In the genomic region with DNA sequence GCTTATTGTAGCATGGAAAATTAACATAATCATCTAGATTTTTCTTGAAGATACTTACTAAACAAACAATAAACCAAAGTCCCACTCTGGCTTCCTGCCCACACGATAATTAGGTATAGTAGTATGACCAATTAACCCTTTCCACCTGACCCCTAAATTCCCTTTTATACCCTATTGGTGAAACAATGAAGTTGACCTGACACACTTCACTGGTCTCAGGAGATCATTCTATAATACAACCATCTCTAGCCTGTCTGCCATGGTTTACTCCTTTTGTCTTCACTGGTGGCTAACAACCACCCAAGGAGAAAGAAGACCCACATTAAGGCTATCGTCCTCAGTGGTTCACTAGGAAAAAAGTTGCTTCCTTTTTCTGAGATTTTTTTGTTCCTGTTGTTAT, we compare ENCODE assay signal across 9 mouse cellular contexts. TPM values are rescaled to one million over a fixed set of nuclear protein-coding genes. Genes with fewer than 3 reads are reported as not detected.
A peak's percentile ranks its signal among the peaks of the same experiment; 100 is the strongest.
DNase-seq lines count a peak whose midpoint lies in the region; ATAC-seq and TF ChIP-seq lines count a peak whose summit lies in the region.
"Had no signal": no experiment of that assay in that cellular context is flagged by ENCODE, and none has a peak within 500 bp of the region (broad histone marks: within the 10 kb centered on the region; RNA-seq: fewer than 3 reads in every experiment).

No protein-coding gene starts in this region.

- H3K36me3 ChIP-seq in forebrain, embryonic 12.5 days (replicated peaks) = no peaks in the 10 kb centered on the region
- no peaks in the 10 kb centered on the region for H3K36me3 ChIP-seq in forebrain, embryonic 10.5 days (replicated peaks)
- H3K36me3 ChIP-seq in lung, embryonic 14.5 days (ENCODE audit: insufficient read depth) = no peaks in the 10 kb centered on the region
- H3K36me3 ChIP-seq in intestine, embryonic 16.5 days (ENCODE audit: control insufficient read depth, insufficient read depth, low read length) = no peaks in the 10 kb centered on the region

- intact Hi-C loops in heart, postnatal 36 days (cut with DNase I) = loop anchor here (5.0 kb wide), 1 partner anchor 44 kb away; no protein-coding TSS in a partner anchor

- ATAC-seq in forebrain, embryonic 12.5 days (ENCODE audit: low FRiP score) = peak; percentile 65
- ATAC-seq in lung, embryonic 14.5 days (ENCODE audit: insufficient read depth) = 0 out of 2 replicates have a peak, but pooled peaks have one; percentile 10
- ATAC-seq in intestine, embryonic 16.5 days = peak; percentile 10; the same call in 1 of the 2 replicates

- no peak overlapping the region for H3K27ac ChIP-seq in forebrain, embryonic 12.5 days
- H3K27ac ChIP-seq in forebrain, embryonic 10.5 days = no peak overlapping the region
- no peak overlapping the region for H3K27ac ChIP-seq in lung, embryonic 14.5 days (ENCODE audit: low read depth)
- H3K27ac ChIP-seq in intestine, embryonic 16.5 days (ENCODE audit: low read length) = no peak overlapping the region

- no peaks in the 10 kb centered on the region for H3K9me3 ChIP-seq in forebrain, embryonic 12.5 days
- no peaks in the 10 kb centered on the region for H3K9me3 ChIP-seq in forebrain, embryonic 10.5 days
- H3K9me3 ChIP-seq in lung, embryonic 14.5 days (ENCODE audit: low read depth, low read length) = no peaks in the 10 kb centered on the region
- no peaks in the 10 kb centered on the region for H3K9me3 ChIP-seq in intestine, embryonic 16.5 days (ENCODE audit: control insufficient read depth, low read length)

- TF ChIP-seq CTCF in lung, embryonic 14.5 days (IDR thresholded peaks at IDR 0.05; ENCODE audit: low read depth) = no peak

- no peak for DNase-seq in forebrain, embryonic 10.5 days (ENCODE audit: extremely low spot score, low spot score)
- DNase-seq in lung, embryonic 14.5 days = no peak
- DNase-seq in lung, postnatal 4 days = no peak
- DNase-seq in retina, embryonic 14.5 days (ENCODE audit: low spot score) = peak; percentile 14
- DNase-seq in adrenal gland, adult 2 months = no peak
- DNase-seq in heart, postnatal 36 days = no peak

- WGBS in forebrain, embryonic 12.5 days = 76% methylated on average over 2 of the region's 2 CpGs
- WGBS in forebrain, embryonic 10.5 days = 80% methylated on average over 2 of the region's 2 CpGs
- 69% methylated on average over 2 of the region's 2 CpGs for WGBS in lung, embryonic 14.5 days
- WGBS in intestine, embryonic 16.5 days = 78% methylated on average over 2 of the region's 2 CpGs

- no peak overlapping the region for H3K4me2 ChIP-seq in forebrain, embryonic 12.5 days
- H3K4me2 ChIP-seq in lung, embryonic 14.5 days = no peak overlapping the region
- no peak overlapping the region for H3K4me2 ChIP-seq in intestine, embryonic 16.5 days (ENCODE audit: low read depth, low read length)

- no peak overlapping the region for H3K4me3 ChIP-seq in forebrain, embryonic 12.5 days (replicated peaks)
- no peak overlapping the region for H3K4me3 ChIP-seq in forebrain, embryonic 10.5 days
- no peak overlapping the region for H3K4me3 ChIP-seq in lung, embryonic 14.5 days (ENCODE audit: low read depth, low read length)
- no peak overlapping the region for H3K4me3 ChIP-seq in intestine, embryonic 16.5 days (ENCODE audit: low read length)

- H3K9ac ChIP-seq in forebrain, embryonic 12.5 days = no peak overlapping the region
- H3K9ac ChIP-seq in lung, embryonic 14.5 days = no peak overlapping the region
- H3K9ac ChIP-seq in intestine, embryonic 16.5 days (ENCODE audit: low read depth, low read length) = no peak overlapping the region

- no peaks in the 10 kb centered on the region for H3K27me3 ChIP-seq in forebrain, embryonic 12.5 days
- H3K27me3 ChIP-seq in forebrain, embryonic 10.5 days (ENCODE audit: poor library complexity, severe bottlenecking) = no peaks in the 10 kb centered on the region
- H3K27me3 ChIP-seq in lung, embryonic 14.5 days (ENCODE audit: insufficient read depth, low read length) = no peaks in the 10 kb centered on the region
- H3K27me3 ChIP-seq in intestine, embryonic 16.5 days (replicated peaks; ENCODE audit: control insufficient read depth, insufficient read depth, low read length) = no peaks in the 10 kb centered on the region

- H3K4me1 ChIP-seq in forebrain, embryonic 12.5 days = peaks cover 6% of the 10 kb centered on the region; the same call in 1 of the 2 replicates
- peaks cover 6% of the 10 kb centered on the region for H3K4me1 ChIP-seq in forebrain, embryonic 10.5 days
- H3K4me1 ChIP-seq in lung, embryonic 14.5 days (ENCODE audit: insufficient read depth) = no peaks in the 10 kb centered on the region
- peaks cover 2% of the 10 kb centered on the region; the same call in 1 of the 2 replicates for H3K4me1 ChIP-seq in intestine, embryonic 16.5 days (ENCODE audit: control insufficient read depth, insufficient read depth, low read length)

RNA-seq across cellular contexts. Expression of a gene that starts 0.5 kb away (rescaled TPM):
- 3.1 and 3.2 TPM in 2 replicates for polyA plus RNA-seq in forebrain, embryonic 12.5 days (2016; fragmentation: Nextera tagmentation; extraction: Ambion mirVana)
- polyA plus RNA-seq in forebrain, embryonic 10.5 days (2016; fragmentation: Nextera tagmentation; extraction: Ambion mirVana) = 4.3 and 6.5 TPM in 2 replicates
- polyA plus RNA-seq in lung, embryonic 14.5 days (2014; fragmentation: Nextera tagmentation; extraction: Ambion mirVana) = 7.3 and 7.6 TPM in 2 replicates
- 3.6 and 3.8 TPM in 2 replicates for polyA plus RNA-seq in intestine, embryonic 16.5 days (2015; fragmentation: Nextera tagmentation; extraction: Ambion mirVana)
- 1 to 10 TPM; 2.9 to 4.0 TPM for total RNA-seq in adrenal gland, adult 2 months (2021)
- 0.08 and 0.10 TPM in 2 replicates for polyA plus RNA-seq in adrenal gland, adult 2 months (2012; rRNA removed)
- 1 to 10 TPM; 2.6 to 3.6 TPM for total RNA-seq in heart, postnatal 36 days (2021)

RNA-seq across cellular contexts. Expression of a gene that starts 8.3 kb away (rescaled TPM):
- polyA plus RNA-seq in forebrain, embryonic 12.5 days (2016; fragmentation: Nextera tagmentation; extraction: Ambion mirVana) = 87.6 and 99.5 TPM in 2 replicates
- 77.3 and 88.6 TPM in 2 replicates for polyA plus RNA-seq in forebrain, embryonic 10.5 days (2016; fragmentation: Nextera tagmentation; extraction: Ambion mirVana)
- polyA plus RNA-seq in lung, embryonic 14.5 days (2014; fragmentation: Nextera tagmentation; extraction: Ambion mirVana) = 71.7 and 80.3 TPM in 2 replicates
- polyA plus RNA-seq in intestine, embryonic 16.5 days (2015; fragmentation: Nextera tagmentation; extraction: Ambion mirVana) = 90.8 and 94.4 TPM in 2 replicates
- 1,000 to 10,000 TPM; 1,170 to 1,172 TPM for total RNA-seq in adrenal gland, adult 2 months (2021)
- 36.1 and 40.5 TPM in 2 replicates for polyA plus RNA-seq in adrenal gland, adult 2 months (2012; rRNA removed)
- total RNA-seq in heart, postnatal 36 days (2021) = 100 to 1,000 TPM; 275 to 280 TPM

RNA-seq across cellular contexts. Expression of a gene that starts 27.4 kb away (rescaled TPM):
- polyA plus RNA-seq in forebrain, embryonic 12.5 days (2016; fragmentation: Nextera tagmentation; extraction: Ambion mirVana) = not detected in 2 replicates
- not detected in 2 replicates for polyA plus RNA-seq in forebrain, embryonic 10.5 days (2016; fragmentation: Nextera tagmentation; extraction: Ambion mirVana)
- polyA plus RNA-seq in lung, embryonic 14.5 days (2014; fragmentation: Nextera tagmentation; extraction: Ambion mirVana) = not detected in 2 replicates
- polyA plus RNA-seq in intestine, embryonic 16.5 days (2015; fragmentation: Nextera tagmentation; extraction: Ambion mirVana) = not detected in 2 replicates
- total RNA-seq in adrenal gland, adult 2 months (2021) = under 1 TPM; 0.17 to 0.79 TPM
- 0.44 and 0.49 TPM in 2 replicates for polyA plus RNA-seq in adrenal gland, adult 2 months (2012; rRNA removed)
- total RNA-seq in heart, postnatal 36 days (2021) = 10 to 100 TPM; 68.0 to 78.6 TPM
- polyA plus RNA-seq: stomach, embryonic 16.5 days had no signal

RNA-seq across cellular contexts. Expression of a gene that starts 41.0 kb away (rescaled TPM):
- polyA plus RNA-seq in forebrain, embryonic 12.5 days (2016; fragmentation: Nextera tagmentation; extraction: Ambion mirVana) = 60.2 and 67.6 TPM in 2 replicates
- 52.4 and 56.7 TPM in 2 replicates for polyA plus RNA-seq in forebrain, embryonic 10.5 days (2016; fragmentation: Nextera tagmentation; extraction: Ambion mirVana)
- 51.8 and 61.1 TPM in 2 replicates for polyA plus RNA-seq in lung, embryonic 14.5 days (2014; fragmentation: Nextera tagmentation; extraction: Ambion mirVana)
- 38.5 and 39.4 TPM in 2 replicates for polyA plus RNA-seq in intestine, embryonic 16.5 days (2015; fragmentation: Nextera tagmentation; extraction: Ambion mirVana)
- 10 to 100 TPM; 51.0 to 58.7 TPM for total RNA-seq in adrenal gland, adult 2 months (2021)
- polyA plus RNA-seq in adrenal gland, adult 2 months (2012; rRNA removed) = 1.1 and 1.3 TPM in 2 replicates
- 10 to 100 TPM; 46.4 to 50.7 TPM for total RNA-seq in heart, postnatal 36 days (2021)

RNA-seq across cellular contexts. Expression of a gene that starts 41.1 kb away (rescaled TPM):
- 231 and 233 TPM in 2 replicates for polyA plus RNA-seq in forebrain, embryonic 12.5 days (2016; fragmentation: Nextera tagmentation; extraction: Ambion mirVana)
- 274 and 282 TPM in 2 replicates for polyA plus RNA-seq in forebrain, embryonic 10.5 days (2016; fragmentation: Nextera tagmentation; extraction: Ambion mirVana)
- 232 and 242 TPM in 2 replicates for polyA plus RNA-seq in lung, embryonic 14.5 days (2014; fragmentation: Nextera tagmentation; extraction: Ambion mirVana)
- 404 and 405 TPM in 2 replicates for polyA plus RNA-seq in intestine, embryonic 16.5 days (2015; fragmentation: Nextera tagmentation; extraction: Ambion mirVana)
- total RNA-seq in adrenal gland, adult 2 months (2021) = 100 to 1,000 TPM; 601 to 696 TPM
- 99.4 and 128 TPM in 2 replicates for polyA plus RNA-seq in adrenal gland, adult 2 months (2012; rRNA removed)
- 1,000 to 10,000 TPM; 1,522 to 1,570 TPM for total RNA-seq in heart, postnatal 36 days (2021)

Comparison
In these comparisons a context has a peak if more than half of its experiments do, and no peak if none do; other contexts are left out.
1. ATAC-seq: peak in every context shown above with its lines; median percentile 65 in forebrain, embryonic 12.5 days; 10 in lung, embryonic 14.5 days; 10 in intestine, embryonic 16.5 days.